Mouse (Mus musculus) testis, postnatal 14 days (tissue): ENCODE measurements around the gene Rtkn2.
A peak's percentile ranks its signal among the peaks of the same experiment; 100 is the strongest.

ENCODE experiments used
- DNase-seq: peaks from one replicate; pipeline ENCODE4 v3.0.0; 2021; ENCODE audit warnings: low spot score

Rtkn2 gene

GRCm38 (mm10) chr10:67979401-67980157 lies at the start of gene Rtkn2:
Gene Rtkn2, plus strand, starts transcription at chr10:67979570.
- DNase-seq, result peak; percentile 91

- DNase-seq, result no peak
Measured at GRCm38 (mm10) chr10:67931328-67931727, 48.0 kb upstream of the Rtkn2 start.

DNA sequence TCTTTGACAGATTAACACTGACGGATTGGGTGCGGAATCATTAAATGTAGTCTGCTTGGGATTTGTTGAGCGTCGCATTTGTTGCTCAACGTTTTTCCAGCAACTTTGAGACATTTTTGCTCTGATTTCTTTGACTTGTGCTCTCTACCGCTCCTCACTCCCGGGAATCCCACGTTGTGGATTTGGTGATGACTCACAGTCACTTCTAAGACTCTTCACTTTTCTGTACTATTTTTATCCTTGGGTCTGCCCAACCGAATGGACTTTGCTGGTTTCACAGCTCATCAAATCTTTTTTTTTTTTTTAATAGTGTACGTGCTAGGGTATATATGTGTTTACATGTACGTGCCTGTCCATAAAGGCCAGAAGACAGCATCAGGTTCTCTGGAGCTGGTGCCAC lies 46.6 kb upstream of the Rtkn2 start:
- DNase-seq, result no peak

DNA sequence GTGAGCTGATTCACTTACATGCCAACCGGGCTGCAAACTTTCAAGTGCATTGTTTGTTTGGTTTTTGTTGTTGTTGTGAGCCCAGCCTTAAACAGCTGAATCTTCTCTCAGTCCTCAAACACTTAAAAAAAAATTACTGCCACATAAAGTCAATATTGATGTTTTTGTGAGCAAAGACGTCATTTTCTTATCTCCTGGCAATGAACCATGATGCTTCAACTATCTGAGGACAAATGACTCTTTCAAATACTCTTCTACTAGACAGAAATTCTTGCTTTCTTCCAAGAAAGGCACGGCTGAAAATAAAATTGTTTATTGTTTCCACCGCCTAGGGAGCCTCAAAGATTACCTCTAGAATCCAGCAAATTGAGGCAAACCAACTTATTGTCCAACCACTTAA lies 42.4 kb upstream of the Rtkn2 start:
- no peak for DNase-seq

DNA sequence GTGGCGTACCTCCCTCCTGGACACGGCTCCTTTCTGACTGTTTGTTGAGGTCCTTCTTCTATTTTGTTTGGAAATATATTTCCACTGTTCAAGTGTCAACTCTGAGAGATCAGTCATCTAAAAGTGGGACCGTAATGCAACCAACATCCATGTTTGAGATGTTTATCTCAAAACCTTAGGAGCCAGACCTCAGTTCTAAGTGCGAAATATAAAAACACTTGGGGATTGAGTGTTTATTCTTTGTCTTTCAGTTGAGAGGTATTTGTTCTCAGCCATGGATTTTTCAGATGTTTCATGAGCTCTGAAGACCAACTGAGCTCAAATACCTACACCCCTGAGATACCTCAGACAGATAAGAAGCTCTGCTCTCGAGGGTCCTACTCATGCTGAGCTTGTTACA lies 41.6 kb upstream of the Rtkn2 start:
- DNase-seq, result no peak

GRCm38 (mm10) chr10:67939546-67939945 lies 39.8 kb upstream of the Rtkn2 start:
- no peak for DNase-seq

GRCm38 (mm10) chr10:67943513-67943912 lies 35.9 kb upstream of the Rtkn2 start:
- no peak for DNase-seq

DNA sequence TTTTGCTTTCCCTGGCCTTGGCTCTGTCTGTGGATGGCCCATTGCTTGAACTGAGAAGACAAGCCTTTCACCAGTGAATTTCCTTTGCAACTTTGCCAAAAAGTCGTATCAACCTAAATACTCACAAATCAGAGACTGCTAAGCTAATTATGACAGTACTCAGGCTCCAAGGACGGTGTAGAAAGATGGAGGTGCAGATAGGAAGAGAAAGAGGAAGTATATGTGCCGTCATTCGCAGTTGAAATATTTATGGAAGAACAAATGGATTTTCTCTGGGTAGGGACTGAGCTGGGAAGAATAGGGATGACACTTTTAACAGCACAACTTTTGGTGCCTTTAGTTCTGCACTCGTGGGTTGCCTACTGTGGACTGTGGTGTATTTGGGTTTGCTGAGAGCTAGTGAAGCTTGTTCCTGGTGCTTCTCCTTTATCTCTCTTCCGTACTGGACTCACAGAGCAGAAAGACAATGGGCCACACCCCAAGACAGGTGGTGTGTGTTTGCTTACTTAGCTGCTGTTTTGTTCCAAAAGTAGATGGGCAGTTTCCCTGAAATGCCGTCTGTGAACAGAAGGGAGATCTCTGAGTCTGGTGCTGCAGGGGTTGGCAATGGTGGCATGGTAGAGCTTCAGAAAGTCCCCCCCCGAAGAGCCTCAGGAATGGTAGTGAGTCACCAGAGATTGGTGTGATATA lies 29.2 kb upstream of the Rtkn2 start:
- DNase-seq, result no peak

DNA sequence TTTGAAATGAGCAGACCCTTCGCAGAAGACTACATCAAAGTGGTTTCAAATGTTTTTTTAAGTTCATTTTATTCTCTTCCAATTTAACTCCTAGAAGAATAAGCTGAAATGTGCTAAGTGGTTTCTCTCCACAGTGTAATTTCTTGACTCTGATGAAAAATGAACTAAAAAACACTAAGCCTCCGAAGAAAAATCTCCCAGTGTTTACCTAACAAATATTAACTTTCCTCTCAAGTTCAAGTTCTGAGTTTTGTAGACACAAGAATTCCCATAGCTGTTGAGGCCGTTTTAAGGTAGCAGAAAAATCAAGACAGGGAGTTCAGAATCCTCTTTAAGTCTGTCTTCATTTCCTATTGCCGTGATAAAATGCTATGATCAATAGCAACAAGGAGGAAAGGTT lies 27.7 kb upstream of the Rtkn2 start:
- no peak for DNase-seq

DNA sequence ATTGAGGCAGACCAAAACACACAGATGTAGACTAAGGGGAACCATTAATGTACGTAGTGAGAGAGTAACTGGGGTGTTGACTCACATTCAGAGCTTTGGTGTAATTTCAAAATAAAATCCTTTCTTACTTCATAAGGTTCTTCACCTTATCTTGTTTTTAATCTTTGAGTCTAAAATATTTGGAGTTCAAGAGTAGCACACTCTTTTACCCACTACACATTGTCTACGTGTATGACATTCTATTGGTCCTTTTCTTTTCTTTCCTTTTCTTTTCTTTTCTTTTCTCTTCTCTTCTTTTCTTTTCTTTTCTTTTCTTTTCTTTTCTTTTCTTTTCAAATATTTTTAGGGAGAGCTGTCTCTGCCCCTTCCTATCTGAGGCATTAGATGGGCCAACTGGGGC lies 23.4 kb upstream of the Rtkn2 start:
- DNase-seq, result no peak

- DNase-seq, result no peak
Measured at GRCm38 (mm10) chr10:67959982-67960381, 19.4 kb upstream of the Rtkn2 start.

DNA sequence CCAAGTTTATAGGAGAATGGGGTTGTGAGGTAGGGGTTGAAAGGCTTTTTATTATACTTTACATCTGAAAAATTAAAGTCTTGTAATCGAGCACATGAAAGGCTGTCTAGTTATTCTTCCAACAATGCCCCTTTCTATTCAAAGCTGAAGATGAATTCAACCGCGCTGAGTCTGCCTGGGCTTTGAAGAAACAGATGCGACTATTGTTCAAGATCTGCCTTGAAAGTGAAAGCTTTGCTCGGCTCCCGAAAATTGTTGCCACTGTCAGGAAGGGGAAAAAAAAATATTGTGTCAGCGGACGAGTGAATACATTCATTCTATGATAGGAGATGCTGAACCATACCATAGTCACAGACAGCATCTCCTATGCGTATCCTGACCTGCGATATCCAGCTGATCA lies 16.9 kb upstream of the Rtkn2 start:
- DNase-seq, result no peak

- DNase-seq, result no peak
Measured at GRCm38 (mm10) chr10:67964060-67964459, 15.3 kb upstream of the Rtkn2 start.

GRCm38 (mm10) chr10:67965251-67965986 lies 14.0 kb upstream of the Rtkn2 start:
- no peak for DNase-seq

DNA sequence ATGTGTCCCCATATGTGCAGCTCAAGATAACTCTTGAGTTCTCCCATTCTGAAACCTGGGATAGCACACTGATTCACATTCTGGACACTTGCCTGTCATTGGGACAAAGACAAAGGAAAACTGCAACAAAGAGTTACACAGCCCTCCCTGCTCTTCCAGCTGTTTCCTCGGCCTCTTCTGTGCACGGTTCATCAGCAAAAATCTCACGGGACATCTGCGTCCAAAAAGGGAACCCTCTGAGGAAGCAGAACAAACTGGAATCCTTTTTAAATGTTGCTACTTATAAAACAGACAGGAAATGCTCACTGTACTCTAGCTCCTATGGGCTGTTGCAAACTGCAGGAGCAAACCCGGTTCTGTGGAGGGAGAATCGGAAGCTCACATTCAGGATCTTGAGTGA lies 13.3 kb upstream of the Rtkn2 start:
- DNase-seq, result no peak

DNA sequence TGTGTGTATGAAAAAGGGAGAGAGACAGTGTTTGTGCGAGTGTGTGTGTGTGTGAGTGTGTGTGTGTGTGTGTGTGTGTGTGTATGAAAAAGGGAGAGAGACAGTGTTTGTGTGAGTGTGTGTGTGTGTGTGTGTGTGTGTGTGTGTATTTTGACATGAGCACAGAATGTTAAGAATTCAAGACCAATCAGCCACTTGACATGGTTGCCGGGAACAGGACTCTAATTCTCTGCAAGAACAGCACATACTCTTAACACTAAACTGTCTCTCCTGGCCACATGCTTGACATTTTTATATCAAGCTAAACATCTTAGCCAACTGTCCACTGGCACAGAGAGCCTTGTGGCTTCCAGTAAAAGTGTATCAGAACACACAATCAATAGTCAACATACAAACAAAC lies 12.4 kb upstream of the Rtkn2 start:
- no peak for DNase-seq

DNA sequence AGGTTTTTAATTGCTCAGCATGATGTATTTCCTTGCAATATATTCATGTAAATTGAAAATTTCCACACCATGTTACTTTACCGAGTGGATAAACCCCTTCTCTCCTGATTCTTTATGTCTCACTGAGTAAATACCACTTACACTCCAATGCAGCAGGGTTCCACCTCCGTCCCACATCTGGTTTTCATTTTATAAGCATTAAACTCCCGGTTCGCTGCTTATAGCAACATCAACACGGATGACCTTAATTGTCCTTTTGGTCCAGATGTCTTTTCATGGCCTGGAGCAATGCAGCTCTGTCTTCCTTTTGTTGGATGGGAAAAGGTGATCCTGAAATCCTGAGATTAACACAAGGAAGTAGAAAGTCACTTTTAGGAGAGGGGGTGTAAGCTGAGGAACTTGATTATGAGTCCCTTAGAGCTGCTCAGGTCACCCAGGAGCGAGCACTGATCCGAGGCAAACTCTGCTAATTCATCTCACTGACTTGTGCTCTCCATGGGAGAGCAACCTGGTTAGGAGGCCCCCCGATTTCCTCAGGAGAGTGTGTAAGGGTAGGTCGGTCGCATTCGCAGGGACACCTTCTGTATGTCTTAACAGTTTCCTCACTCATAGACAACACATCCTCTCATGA lies 8.1 kb upstream of the Rtkn2 start:
- DNase-seq, result no peak

- DNase-seq, result no peak
Measured at GRCm38 (mm10) chr10:67977271-67977670, 2.1 kb upstream of the Rtkn2 start.

- no peak for DNase-seq
Measured at GRCm38 (mm10) chr10:67983776-67984175, 4.4 kb downstream of the Rtkn2 start.

GRCm38 (mm10) chr10:67984271-67984943 lies 5.0 kb downstream of the Rtkn2 start:
- DNase-seq, result peak; percentile 36

- no peak for DNase-seq
Measured at GRCm38 (mm10) chr10:67985100-67985499, 5.7 kb downstream of the Rtkn2 start.

- DNase-seq, result peak; percentile 40
Measured at GRCm38 (mm10) chr10:67995356-67995755, 16.0 kb downstream of the Rtkn2 start.
